Mouse (Mus musculus) T-helper 2 cell (primary cell): ENCODE results near the gene Gm20747.
"Not testable (repeated sequence)": the region's sequence is repeated elsewhere in the genome, so short reads cannot be mapped to it uniquely, and the experiment has no call there.

ENCODE experiments used
- in situ Hi-C: fragments of 300-600 bp; cut with MboI, MseI; formaldehyde crosslinking; loops from one replicate; pipeline ENCODE4 v1.15.1; 2025; ENCODE audit warnings: high pct_unique_total_duplicates

Gm20747 gene

GRCm38 (mm10) chrY:53418191-53418590 lies at the start of gene Gm20747:
Gene Gm20747 (minus strand): TSS chrY:53418291.
- in situ Hi-C loops: not testable (repeated sequence)
